Mouse (Mus musculus) right cerebral cortex, postnatal 4 days (tissue): ENCODE measurements around the gene Irx6.

Experiments
- DNase-seq: peaks from one replicate; pipeline ENCODE4 v3.0.0-alpha.2; 2022

Irx6 gene

DNA sequence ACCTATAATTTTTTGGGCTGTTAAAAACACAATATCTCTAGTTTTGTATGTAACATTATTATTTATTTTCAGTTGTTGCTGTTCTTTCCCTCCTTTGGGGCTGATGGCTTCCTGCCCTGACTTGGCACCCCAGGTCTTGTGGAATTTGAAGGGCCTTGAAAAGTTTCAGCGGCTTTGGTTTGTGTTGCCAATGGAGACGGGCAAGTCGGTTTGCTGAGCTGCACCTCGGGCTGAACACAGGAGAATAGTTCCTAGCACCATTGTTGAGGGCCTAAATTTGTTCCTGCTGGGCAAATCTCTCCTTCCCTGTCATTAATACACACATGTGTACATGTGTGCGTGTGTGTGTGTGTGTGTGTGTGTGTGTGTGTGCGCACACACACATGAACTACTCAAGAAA is 49.2 kb downstream of the Irx6 start:
- no peak for DNase-seq

DNA sequence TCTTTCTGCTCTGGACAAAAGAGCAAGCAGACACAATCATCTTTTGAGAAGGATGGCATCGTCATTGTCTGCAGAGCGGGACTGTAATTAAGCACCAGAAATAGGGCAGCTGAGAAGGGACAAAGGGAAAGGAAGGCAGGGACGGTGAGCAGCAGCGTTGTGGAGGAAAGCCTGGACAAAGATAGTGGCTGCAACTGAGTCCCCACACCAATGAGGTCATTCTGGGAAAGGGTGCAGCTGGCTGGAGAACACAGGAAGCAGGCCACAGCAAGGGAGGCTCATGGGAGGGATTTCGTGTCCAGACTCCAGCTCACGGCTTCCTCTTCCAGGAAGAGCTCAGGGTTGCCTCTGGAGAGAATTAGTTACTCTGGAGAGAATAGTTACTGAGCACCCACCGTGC is 49.9 kb downstream of the Irx6 start:
- DNase-seq: no peak

DNA sequence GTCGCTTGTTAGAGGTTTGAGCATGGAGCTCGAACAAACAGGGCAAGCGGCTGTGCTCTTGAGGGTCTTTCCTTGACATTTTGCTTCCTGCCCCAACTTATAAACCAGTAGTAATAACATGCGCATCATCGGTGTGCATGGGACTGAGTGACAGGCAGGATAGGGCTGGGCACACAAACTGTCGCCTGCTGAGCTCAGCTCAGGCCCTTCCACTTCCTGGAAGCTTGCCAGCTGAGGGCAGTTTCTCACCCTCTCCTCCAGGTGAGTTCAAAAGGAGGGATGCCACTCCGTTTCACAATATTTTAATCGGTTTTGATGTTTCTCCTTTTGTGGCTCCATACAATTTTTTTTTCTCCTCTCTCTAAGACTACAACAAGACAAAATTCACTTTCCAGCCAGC is 50.3 kb downstream of the Irx6 start:
- DNase-seq: no peak
